Mouse (Mus musculus): ENCODE measurements around the gene Atp6v0c.

- TF ChIP-seq CTCF (IDR thresholded peaks at IDR 0.05; ENCODE audit: insufficient read depth, low read length) = no peak
- no peak for TF ChIP-seq POLR2A (IDR thresholded peaks at IDR 0.05; ENCODE audit: borderline replicate concordance, extremely low read depth, low read depth, low read length)
Observed at GRCm38 (mm10) chr17:24157121-24157520, 12.4 kb downstream of the Atp6v0c start.

Measured in lung, adult 2 months (tissue).